Mouse (Mus musculus) adrenal gland, postnatal 36 days (tissue): Measurements from ENCODE around the gene Hira. TPM values are rescaled to one million over a fixed set of nuclear protein-coding genes. Genes with fewer than 3 reads are reported as not detected.
"Not testable (repeated sequence)": the region's sequence is repeated elsewhere in the genome, so short reads cannot be mapped to it uniquely, and the experiment has no call there.

Experiments used
- DNase-seq, 2 experiments: peaks; one replicate each; pipeline ENCODE4 v3.0.0; 2021; ENCODE audit warnings: mixed read lengths in 1 of 2
- total RNA-seq, 2 experiments: library from RNA; stranded (reverse); gene quantifications; 2 replicates each; pipeline ENCODE4 v1.2.3; 2021

The Hira gene
- total RNA-seq, 2 experiments from 2014 or later = 35.0 to 39.2 TPM

DNA sequence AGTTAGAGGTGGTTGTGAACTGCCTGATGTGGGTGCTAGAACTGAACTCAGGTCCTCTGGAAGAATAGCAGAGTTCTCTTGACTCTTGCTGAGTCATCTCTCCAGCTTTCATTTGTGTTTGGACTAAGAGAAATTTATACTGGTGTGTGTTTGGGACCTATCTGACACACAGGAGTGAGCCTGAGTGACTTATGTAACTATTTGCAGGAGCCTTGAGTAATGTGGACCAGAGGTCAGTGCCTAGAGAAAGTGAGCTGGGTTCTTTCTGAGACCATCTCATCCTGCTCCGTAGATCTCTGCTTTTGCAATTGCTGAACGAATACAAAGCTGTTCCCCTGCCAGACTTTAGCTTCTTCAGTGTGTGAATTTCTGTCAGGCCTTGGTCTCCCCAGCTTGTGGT, 44.9 kb downstream of the Hira start:
- DNase-seq = no peak

DNA sequence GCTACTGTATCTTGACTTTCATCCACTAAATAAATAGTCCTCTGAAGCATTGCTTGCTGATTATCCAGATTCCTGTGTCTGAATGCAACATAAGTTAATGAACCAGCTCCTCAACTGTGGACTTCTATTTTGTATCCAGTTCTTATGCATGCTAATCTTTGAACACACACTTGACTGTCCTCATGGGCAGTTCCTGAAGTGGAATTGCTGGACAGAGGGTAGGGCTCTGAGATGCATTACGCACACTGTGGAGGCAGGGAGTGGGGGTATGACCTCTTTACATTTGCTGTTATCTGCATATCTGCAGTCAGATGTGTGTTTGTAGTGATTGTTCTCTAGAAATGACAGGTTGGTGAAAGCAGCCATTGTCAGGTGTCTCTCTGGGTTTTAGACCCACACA, 51.1 kb downstream of the Hira start:
- no peak for DNase-seq

DNA sequence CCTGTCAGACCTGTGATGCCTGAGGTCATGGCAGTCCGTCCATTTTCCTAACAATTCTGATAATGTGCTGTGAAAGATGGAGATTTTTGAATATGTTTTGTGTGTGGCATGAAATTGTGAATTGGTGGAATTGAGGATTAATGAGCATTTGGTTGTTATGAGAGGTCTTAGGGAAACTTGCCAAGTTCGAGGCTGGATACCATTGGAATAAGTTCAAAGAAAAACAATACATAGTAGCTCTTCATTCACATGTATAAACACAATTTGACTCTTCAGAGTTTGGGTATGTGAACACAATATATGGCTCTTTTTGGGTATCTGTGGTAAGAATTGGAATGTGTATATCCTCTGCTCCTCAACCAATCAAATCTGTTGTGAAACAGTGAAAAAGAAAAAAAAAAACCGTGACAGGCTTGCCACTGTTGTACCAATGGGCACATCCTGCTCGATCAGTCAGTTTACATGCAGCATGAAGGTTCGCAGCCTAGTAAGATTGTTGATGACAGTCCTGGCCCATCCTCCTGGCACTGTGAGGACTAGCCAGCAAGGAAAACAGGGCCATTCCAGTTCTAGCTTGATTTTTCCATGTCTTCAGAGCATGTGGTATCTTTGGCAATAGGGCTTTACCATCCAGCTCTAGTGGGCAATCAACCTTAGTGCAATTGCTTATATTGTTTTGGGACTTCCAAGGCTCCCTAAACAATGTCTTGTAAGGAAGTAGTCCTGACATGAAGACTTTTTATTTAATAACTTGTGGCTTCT, 61.7 kb downstream of the Hira start:
- DNase-seq = no peak

DNA sequence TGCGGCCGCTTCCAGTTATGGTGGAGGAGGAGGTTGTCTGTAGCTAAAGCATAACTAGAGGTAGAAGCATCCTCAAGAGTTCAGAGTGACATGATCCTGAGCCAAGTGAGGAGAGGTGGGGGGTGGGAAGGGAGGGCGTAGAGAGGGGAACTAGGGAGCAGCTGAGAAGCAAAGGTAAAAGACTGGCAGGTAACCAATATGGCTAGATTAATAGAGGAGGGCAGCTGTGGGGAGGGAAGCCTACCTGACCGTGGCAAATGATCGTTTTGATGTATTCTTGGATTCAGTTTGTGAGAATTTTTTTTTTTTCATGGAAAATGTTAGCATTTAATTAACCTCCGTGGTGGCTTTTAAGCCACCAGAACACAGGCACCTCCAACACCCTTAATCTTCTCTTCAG, 67.1 kb downstream of the Hira start:
- DNase-seq = no peak

DNA sequence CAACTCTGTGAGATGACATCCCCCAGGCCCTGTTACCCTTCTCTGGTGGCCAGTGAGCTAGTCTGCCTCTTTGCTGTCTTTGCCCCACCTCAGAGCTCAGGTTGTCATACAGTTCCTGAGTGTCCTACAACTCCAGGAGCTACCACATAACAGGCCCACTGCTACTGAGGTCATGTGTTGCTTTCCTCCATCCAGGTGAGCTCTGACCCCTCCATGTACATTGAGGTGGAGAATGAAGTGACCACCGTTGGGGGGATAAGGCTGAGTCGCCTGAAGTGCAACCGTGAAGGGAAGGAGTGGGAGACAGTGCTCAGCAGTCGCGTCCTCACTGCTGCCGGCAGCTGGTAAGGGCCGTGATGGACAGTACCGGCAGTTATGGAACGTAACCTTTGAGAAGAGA, 72.1 kb downstream of the Hira start:
- no peak for DNase-seq

DNA sequence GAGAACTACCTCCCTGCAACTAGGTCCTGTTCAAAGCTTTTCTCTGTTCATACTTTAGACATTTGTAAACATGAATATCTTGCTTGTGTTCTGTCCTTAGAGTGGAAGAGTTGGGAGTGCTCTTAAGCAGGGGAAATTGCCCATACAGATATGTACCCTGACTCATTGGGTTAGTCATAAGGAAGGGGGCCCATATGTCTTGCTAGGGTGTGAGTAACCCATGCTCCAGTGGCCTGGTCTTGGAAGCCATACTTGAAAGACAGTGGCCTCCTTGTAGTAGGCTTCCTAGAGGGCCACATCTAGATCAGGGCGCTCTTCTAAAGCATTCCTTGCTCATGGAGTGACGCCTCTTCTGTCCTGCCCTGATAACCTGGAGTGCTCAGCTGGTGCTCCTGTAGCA, 73.5 kb downstream of the Hira start:
- no peak for DNase-seq

DNA sequence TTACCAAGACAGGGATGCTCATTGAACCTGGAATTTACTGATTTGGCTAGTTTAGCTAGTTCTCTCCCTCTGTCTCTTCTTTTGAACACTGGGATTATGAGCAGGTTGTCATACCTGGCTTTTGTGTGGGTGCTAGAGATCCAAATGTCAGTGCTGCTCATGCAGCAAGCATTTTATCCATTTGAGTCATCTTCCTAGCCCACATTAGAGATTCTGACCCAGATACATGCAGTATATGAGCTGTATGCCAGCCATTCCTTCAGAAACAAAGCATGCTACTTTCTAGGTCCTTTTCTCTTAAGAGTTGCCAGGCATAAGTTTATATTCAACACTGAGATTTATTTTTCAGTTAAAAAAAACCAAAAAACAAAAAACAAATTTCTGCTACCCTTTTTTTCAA, 76.0 kb downstream of the Hira start:
- DNase-seq = no peak

DNA sequence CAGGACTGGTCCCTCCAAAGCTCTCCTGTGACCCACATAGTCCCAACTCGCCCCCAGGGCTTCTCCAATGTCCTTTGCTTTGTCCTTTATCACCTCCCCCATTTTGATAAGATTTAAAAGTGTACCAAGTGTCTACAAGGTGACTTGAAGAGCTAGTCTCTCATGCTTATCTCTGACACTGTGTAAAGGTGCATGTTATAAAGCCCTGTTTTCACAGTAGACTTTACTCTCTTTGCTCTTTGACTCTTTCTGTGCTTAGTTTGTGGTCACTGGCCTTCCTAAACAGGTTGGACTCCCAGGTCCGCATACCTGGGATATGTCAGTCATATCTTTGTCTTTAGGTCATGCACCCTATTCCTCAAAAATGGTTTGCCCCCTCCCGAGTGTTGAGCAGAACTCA, 78.2 kb downstream of the Hira start:
- DNase-seq = no peak

DNA sequence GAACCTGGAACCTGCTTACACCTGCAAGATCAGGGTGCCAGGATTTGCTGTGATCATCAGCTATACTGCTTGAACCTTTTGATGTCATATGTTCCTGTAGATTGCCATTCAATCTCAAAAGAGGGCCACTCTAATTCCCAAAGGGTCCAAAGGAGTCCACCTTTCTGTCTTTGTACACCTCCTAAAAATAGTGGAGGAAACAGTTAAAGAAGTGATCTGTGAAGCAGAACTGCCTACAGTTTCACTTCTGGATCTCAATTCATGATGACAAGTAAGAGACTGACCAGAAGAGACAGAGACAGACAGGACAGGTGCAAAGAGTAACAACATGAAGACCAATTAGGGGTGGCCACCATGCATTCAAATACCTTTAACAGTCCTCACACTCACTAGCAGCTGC, 86.6 kb downstream of the Hira start:
- no peak for DNase-seq

DNA sequence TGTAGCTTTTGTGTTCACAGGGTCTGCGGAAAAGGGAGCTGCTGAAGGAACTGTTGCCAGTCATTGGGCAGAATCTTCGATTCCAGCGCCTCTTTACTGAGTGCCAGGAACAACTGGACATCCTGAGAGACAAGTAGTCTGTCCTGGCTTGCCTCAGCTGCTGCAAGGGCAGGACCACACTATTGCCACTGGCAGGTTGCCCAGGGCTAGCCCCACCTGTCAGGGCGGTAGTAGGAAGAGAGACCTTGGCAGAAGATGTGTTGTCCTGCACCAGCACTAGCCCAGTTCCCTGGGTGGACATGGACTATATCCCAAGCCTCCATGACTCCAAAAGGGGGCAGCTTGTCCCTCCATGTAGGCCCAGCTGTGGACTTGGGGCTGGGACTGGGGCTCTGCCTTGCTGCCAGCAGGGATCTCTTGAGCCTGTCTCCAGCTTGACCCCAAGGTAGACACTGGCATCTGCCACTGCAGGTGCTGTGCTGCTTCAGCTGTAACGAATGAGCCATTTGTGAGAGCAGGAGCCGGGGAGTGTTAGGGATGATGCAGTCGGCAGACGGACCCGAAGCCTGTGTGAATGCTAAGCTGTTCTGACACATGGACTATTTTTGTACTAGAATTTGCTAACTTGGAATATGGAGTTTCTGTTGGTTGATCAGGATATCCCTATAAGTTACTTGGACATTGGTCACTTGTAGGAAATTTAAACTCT, 92.7 kb downstream of the Hira start:
- no peak for DNase-seq

DNA sequence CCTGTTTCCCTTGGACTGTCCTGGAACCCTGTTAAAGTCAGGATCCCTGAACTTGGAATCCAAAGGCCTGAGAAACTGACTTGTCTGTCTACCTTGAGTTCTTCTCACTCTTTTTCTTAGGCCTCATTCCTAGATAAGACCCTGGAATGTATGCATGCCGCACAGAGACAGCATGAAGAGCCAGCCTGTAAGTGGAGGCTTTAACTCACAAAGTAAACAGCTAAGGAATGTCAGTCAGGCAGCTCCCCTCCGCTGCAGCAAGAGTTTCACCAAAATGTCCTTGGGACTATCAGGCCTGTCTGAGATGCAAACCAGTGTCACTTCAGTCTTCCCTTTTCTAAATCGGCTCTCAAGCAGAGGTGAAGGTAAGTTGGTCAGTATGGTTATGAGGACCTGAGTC, 94.0 kb downstream of the Hira start:
- no peak for DNase-seq

DNA sequence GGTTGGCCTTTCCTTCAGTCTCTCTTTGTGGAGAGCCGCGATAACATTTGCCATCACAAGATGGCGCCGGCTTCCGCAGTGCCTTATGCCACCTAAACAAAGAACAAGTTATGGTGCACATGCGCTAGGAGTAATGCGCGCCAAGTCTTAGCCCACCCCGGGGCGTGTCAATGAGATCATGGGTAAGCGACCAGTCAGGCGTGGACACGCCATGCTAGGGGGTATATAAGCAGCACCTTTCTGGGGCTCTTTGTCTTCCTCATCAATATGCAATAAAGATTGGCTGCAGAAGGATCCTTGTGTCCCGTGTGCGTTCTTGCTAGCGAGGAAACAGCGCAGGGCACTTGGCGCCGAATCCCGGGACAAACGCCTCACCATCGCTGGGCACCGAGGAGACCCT, 98.8 kb downstream of the Hira start:
- not testable (repeated sequence) for DNase-seq

DNA sequence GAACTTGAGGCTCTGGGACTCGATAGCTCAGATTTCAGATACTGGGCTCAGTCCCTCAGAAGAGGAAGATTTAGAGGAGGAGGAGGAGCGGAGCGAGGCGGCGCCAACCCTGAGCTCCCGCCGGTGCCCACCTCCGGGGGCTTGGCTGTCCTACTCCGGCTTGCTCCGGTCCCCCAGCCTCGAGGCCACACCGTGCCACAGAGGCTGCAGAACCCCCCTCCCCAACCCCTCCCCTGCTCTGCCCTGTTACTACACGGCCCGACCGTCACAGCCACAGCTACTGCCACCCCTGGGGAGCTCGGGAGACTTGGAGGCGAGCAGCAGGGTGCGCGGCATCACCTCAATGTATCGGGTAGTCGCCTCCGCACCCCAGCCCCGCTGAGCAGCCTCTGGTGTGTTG, 99.5 kb downstream of the Hira start:
- no peak for DNase-seq

DNA sequence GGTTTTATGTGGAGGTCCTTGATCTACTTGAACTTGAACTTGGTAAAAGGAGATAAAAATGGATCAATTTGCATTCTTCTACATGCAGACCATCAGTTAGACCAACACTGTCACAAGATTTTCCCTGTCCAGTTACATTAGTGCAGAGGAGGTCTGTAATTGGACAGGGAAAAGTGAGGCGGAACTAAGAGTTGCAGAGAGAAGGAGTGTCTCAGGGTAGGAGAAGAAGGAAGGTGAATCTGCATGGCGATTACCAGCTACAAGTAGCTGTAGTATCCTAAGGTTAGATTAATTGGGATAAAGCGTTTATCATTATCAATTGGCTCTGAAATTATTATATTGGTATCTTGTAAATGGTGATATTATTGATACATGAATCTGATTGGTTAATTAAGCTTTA, 109.5 kb downstream of the Hira start:
- DNase-seq = no peak

DNA sequence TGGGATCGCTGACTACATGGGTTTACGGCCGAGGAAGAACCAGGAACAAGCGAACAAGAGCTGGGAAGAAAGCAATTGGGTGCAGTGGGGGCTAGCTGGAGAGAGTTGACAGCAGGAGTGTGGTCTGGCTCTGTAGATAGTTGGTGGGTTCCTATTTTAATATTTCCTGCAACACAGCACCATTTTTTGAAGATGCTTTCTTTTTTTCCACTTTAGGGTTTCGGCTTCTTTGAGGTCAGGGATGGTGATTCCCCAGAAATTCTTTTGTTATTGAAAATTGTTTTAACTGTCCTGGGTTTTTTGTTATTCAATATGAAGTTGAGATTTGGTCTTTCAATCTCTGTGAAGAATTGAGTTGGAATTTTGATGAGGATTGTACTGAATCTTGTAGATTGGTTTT, 110.0 kb downstream of the Hira start:
- DNase-seq = no peak

DNA sequence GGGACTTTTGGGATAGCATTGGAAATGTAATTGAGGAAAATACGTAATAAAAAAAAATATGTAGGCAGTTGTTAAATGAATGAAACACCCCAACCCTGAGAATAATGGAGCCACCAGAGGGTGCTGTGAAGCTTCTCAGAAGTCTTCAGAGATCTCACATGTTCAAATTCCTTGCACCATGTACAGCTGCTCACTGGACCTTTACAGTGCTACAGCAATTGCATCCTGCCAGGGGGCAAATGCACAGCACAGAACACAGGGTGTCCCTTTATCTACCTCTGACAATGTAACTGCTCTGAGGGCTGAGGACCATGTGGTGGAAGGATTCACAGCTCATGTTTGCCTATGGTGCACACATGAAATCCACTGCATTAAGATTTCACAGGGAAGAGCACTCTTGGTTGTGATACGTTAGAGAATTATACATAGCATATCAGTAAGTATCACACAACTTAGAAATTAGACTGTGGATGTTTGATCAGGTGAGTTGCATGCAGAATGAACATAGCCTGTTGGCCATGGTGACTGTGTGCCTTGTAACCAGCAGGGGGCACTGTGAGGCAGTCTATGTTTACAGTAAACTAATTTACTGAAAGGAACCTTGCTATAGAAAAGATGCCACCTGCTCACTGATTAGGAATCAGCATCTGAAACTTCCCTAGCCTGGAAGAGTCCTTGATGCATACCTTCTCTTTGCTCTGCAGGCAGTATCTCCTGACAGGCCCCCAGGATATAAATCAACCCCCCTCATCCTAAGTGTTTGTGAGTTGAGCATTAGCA, 126.0 kb downstream of the Hira start:
- DNase-seq = peak in 1 of 2 experiments; percentile 4

DNA sequence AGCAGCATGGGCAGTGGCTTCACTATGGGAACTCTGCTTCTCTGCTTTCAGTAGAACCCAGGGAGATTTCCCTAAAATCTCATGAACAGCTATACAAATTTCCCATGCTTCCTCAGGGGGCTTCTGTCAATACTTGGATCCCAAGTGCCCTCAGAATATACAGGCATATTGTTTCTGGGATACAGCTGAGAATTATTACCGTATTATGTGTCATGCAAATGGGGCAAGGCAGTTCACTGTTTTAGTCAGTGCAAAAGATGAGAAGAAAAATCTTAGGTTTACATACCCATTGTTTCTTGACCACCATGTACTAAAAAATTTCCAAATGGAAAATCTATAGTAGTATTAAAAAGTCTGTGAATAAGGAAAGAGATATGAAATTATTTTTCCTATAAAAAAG, 126.9 kb downstream of the Hira start:
- no peak for DNase-seq

DNA sequence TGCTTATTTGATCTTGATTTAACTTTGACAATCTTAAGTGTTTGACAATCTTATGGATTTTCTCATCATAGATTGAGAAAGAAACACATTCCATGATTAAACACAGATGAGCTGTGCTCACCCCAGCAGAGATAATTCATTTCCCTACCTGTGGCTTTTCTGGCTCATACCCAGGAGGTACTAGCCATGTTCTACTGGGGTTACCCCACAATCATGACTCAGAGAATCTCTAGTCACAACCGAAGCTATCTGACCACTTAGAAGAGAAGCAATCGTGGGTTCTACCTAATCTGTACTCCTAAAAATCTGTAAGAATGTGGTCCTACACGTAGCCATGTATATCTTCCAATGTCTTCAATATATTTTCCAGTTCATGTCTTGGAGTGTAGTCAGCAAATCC, 128.5 kb downstream of the Hira start:
- no peak for DNase-seq

DNA sequence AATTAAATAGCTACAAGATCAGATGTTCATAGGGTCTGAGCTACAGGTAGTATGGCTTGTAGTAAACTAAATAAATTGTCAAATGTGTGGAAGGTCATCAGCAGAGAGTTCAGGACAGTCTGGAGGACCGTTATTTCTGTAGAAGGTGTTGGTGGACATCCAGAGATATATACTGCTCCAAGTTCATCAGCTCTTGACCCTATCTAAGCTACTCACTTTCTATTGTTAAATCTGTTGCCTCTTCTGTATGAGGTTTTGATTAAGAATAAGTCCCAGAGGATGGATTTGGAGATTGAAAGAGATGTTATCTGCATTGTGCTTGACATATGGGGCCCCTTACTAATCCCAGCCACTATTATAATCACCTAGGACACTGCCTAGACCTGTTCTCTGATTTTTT, 129.9 kb downstream of the Hira start:
- DNase-seq = no peak

DNA sequence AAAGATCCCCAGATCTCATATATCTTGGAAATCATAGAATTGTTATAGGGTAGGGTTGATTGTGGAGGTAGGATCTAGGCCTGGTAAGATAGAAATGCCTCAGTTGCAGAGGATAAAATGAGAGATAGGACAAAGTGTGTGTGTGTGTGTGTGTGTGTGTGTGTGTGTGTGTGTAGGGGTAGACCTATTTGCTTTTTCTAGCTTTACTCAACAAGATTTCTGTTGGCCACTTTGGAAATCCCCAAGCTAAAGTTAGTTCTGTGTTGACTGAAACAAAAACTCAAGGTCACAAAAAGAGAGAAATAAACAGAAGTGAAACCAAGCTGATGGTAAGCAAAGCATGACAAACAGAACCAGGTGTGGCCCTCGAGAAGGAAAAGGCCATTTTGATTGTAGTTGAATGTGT, 130.4 kb downstream of the Hira start:
- not testable (repeated sequence) for DNase-seq

DNA sequence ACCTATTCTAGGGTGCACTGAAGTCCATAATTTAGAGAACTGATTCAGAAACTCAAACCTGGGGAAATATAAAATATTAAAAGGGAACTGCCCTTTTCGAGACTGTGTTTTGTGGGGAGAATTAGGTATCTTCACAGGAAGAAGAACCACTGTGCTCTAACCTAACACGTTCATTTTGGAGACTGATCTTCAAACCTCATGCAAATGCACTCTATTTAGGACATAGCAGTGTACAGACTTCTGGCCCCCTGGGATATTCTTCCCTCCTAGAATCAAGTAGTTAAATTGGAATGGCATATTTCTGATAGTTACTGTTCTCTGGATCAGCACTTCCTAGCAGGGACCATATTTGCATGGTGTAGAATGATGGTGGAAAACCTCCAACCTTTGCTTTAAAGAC, 133.9 kb downstream of the Hira start:
- DNase-seq = no peak

DNA sequence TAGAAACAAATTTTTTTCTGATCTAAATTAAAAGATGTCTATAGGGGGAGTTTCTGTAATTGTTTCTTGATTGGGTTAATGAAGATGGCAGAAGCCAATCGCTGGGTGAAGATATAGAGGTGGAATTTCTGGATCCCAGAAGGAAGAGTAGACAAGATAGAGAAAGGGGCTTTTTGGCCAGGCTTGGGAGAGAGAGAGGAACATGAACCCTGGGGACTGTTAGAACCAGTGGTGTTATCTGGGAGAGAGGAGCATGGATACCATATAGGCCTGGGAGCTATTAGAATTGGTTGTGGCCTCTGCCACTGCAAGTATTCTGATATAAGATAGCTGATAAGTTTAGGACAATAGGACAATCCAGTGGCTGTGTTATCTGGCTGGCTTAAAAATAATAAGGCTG, 136.7 kb downstream of the Hira start:
- no peak for DNase-seq

DNA sequence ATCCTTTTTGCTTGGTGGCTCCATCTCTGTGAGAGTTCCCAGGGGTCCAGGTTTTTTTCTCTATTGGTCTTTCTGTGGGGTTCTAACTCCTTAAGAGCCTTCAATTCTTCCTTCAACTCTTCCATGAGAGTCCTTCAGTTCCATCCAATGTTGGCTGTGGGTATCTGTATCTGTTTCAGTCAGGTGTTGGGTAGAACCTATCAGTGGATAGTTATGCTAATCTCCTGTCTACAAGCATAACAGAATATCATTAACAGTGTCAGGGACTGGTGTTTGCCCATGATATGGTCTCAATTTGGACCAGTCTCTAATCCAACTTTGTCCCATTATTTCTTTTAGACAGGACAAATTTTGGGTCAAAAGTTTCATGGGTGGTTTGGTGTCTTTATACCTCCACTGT, 137.8 kb downstream of the Hira start:
- no peak for DNase-seq
